Mouse (Mus musculus) kidney, postnatal 14 days (tissue): Measurements from ENCODE around the gene Clcn6.
A peak's percentile ranks its signal among the peaks of the same experiment; 100 is the strongest.

Experiments
- DNase-seq: peaks from one replicate; pipeline ENCODE4 v3.0.0; 2022; ENCODE audit warnings: mixed read lengths

Clcn6 gene

DNA sequence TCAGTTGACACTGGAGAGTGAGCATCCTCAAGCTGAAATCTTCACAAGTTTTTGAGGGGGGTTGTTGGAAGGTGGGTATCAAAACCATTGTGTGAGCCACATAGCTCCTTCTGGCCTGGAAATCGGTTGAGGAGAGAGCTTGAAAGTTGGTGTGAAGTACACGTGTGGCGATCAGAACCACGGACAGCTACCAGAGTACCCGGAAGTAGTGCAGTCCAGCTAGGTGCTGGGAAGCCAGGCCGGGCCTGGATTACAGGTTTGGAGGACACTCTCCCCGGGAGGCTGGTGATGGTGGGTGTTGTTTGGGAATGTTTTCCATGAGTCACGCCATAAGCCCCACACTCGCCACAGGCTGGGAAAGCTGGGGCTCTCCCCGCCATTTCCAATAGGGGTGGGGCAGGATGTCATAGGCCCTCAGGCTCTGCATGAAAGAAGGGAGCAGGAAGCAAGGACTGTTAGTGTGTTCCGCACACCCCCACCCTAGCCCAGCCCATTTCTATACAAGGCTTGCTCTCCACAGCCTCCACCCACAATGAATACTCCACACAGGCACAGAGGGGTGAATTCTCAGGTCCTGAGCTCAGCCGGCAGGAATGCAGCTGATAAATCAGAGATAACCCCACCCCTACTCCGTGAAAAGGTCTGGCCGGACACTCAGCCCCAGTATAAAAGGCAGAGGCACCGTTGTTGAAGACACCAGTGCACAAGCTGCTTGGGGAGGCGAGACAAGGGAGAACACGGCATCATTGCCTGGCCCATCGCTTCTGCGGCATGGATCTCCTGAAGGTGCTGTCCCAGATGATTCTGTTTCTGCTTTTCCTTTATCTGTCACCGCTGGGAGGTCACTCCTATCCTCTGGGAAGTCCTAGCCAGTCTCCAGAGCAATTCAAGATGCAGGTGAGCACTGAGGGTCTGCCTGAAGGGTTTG is 53.2 kb downstream of the Clcn6 start, which contains the start of gene Nppb:
Gene Nppb, plus strand, starts transcription at position 584 of the 928 bp plus-strand sequence.
- peak; percentile 59 for DNase-seq

DNA sequence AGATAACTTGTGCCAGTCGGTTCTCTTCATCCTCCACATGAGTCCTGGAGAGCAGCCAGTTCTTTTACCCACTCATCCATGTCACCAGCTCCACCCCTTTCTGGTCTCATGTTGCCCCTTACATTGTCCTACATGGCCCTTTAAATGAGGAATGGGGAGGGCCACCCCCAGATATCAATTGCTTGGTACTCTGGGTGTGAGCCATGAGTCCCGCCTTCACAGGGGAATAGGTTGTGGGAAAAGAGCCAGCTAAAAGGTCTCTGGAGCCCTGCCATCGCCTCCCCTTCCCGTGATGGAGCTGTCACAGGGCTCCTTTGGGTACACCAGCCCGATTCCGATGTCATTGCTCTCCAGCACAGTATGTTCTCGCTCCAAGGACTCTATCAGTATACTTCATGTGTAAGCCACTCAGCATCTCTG is 59.2 kb downstream of the Clcn6 start:
- no peak for DNase-seq

DNA sequence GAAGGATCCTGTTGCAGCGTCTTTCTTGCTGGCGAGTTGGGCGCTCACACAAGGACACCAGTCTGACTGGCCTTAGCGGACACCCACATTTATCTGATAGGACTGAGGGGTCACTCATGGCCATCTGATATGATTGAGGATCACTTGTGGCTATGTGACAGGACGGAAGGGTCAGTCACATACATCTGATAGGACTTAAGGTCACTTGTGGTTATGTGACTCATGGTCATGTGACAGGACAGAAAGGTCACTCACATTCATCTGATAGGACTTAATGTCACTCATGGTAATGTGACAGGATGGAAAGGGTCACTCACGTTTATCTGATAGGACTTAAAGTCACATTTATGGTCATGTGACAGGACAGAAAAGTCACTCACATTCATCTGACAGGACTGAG is 60.2 kb downstream of the Clcn6 start:
- DNase-seq: no peak

- DNase-seq: no peak
Observed at GRCm38 (mm10) chr4:147977726-147978125, 60.9 kb downstream of the Clcn6 start.

DNA sequence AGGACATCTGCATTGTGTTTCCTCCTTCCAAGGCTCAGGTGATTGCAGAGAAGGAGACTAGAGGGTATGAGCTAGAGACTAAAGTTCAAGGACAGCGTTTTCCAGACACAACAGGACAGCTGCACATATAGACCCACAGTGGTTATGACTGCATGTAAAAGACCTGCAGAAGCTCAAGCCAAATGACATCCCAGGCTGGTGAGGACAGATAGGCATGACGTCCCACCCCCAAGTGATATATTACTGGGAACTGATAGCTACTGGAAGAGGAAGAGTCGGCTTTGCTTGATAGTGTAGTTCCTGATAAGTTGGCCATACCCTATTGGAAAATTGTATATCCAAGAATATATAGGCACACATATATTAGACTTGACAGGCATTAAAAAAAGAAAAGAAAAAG is 62.4 kb downstream of the Clcn6 start:
- no peak for DNase-seq

- DNase-seq: no peak
Observed at GRCm38 (mm10) chr4:147969337-147969736, 69.3 kb downstream of the Clcn6 start.

DNA sequence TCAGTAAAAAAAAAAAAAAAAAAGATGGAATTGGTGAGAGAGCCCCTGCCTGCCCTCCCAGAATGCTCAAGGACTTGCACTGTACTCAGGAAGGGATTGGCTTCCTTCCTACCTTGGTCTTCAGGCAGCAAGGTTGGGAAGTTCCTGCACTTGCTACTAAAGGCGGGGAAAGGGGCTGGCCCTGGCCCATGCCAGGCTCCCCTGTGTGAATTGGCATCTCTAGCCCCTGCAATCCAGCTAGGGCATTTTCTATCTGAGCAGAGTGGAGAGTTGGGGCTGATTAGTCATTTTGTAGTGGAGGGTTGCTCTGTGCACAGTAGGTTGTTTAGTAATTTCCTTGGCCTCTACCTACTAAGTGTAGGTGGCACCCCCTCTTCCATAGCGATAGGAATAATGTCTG is 69.8 kb downstream of the Clcn6 start:
- DNase-seq: no peak

- DNase-seq: peak; percentile 58
Observed at GRCm38 (mm10) chr4:147965712-147966111, 72.9 kb downstream of the Clcn6 start.

DNA sequence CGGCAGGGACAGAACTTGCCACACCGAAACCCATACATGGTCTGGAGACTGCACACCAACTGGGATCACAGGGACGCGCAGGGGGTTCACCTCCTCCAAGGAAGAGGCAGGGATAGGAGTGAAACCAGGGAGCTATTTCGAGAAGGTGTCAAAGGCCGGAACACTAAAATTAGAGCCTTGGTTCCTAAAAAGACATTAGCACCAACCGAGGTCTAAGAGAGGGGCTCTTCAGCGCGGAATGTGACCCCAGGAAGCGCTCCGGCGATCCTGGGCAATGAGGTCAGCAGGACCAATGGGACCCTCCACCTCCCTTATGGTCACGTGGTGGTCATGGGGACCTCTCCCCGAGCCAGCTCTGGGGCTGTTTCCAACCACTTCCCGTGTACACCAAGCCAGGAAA is 75.0 kb downstream of the Clcn6 start:
- DNase-seq: no peak

DNA sequence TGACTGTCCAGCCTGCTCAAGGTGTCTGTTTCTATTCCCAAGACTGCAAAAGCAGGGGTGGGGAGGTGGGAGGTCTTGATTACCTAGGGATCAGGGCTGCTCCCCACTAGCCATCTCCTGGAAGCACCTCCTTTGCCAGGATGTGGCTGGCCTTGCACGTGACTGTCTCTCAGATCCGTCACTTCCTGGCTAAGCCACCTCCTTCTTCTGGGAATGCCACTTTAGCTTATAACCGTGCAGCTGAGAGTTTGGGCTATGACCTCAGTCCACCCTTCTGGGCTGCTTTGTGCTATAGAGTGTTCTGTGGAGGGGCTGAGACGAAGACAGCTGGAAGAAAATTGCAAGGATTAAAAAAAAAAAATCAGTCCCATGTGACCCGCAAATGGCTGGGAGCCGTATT is 75.8 kb downstream of the Clcn6 start:
- DNase-seq: no peak

- peak; percentile 81 for DNase-seq
Observed at GRCm38 (mm10) chr4:147959881-147960831, 78.5 kb downstream of the Clcn6 start.

DNA sequence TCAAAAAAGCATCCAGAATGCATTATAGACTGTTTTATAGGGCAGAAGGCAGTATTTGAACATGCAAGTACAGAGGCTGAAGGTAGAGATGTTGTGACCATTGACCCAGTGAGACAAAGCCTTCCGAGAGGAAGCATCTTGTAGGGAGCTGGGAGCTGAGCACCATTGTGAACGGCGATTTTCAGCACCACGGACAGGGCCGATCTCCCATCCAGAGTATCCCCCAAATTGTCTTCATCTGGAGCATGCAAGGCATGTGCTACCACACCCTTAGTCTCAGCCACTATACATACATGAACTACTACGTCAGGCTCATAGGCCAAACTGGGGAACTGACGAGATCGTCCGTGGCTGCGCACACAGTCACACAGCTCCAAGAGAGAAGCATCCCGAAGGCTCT is 81.5 kb downstream of the Clcn6 start:
- DNase-seq: no peak
